Mouse (Mus musculus) ES-Bruce4 (cell line): ENCODE results near the gene Snap23. TPM values are rescaled to one million over a fixed set of nuclear protein-coding genes. Genes with fewer than 3 reads are reported as not detected.

Experiments used
- H3K27ac ChIP-seq: 2 replicates; pipeline ENCODE4 v1.5.1; 2012; ENCODE audit warnings: low read length, inconsistent platforms; ENCODE audit not compliant: insufficient read depth
- H3K27me3 ChIP-seq: 2 replicates; pipeline ENCODE4 v1.6.1; 2012; ENCODE audit warnings: mild to moderate bottlenecking, low read length, inconsistent platforms; ENCODE audit not compliant: control insufficient read depth, poor library complexity, insufficient read depth, severe bottlenecking
- H3K36me3 ChIP-seq: 2 replicates; pipeline ENCODE4 v1.6.1; 2012; ENCODE audit warnings: inconsistent platforms, mild to moderate bottlenecking, low read length, moderate library complexity; ENCODE audit not compliant: control insufficient read depth, poor library complexity, insufficient read depth, severe bottlenecking
- H3K4me1 ChIP-seq: one replicate; pipeline ENCODE4 v1.8.1; 2011; ENCODE audit warnings: low read length; ENCODE audit not compliant: control insufficient read depth, insufficient read depth
- H3K4me3 ChIP-seq: 2 replicates; pipeline ENCODE4 v1.5.1; 2011; ENCODE audit warnings: low read depth, mild to moderate bottlenecking, low read length
- H3K9ac ChIP-seq: 2 replicates; pipeline ENCODE4 v1.6.1; 2012; ENCODE audit warnings: low read depth, mild to moderate bottlenecking, inconsistent platforms; ENCODE audit not compliant: poor library complexity, severe bottlenecking
- H3K9me3 ChIP-seq: replicated peaks from 2 replicates; pipeline ENCODE4 v1.6.1; 2012; ENCODE audit warnings: mild to moderate bottlenecking, low read length, inconsistent platforms; ENCODE audit not compliant: control insufficient read depth, poor library complexity, insufficient read depth, severe bottlenecking
- CTCF ChIP-seq: IDR thresholded peaks from one replicate; pipeline ENCODE4 v1.8.1; 2011; ENCODE audit warnings: low read depth, low read length
- EP300 ChIP-seq: IDR thresholded peaks from 2 replicates; pipeline ENCODE4 v1.6.1; 2011; ENCODE audit warnings: low read depth, low read length; ENCODE audit not compliant: insufficient read depth
- POLR2A ChIP-seq: IDR thresholded peaks from one replicate; pipeline ENCODE4 v1.8.1; 2011; ENCODE audit warnings: low read length; ENCODE audit not compliant: insufficient read depth
- polyA plus RNA-seq: library from polyadenylated mRNA; stranded (reverse); fragments of >200 nt; gene quantifications from 2 replicates; pipeline ENCODE4 v1.2.4, GENCODE M21; 2011; ENCODE audit warnings: low read depth; ENCODE audit not compliant: missing spikeins, insufficient read depth, insufficient read length

The Snap23 gene
- polyA plus RNA-seq, 1 experiment: 78.0 TPM

- no peak overlapping the region for H3K27ac ChIP-seq
- no peaks in the 10 kb centered on the region for H3K9me3 ChIP-seq
- H3K9ac ChIP-seq: no peak overlapping the region
- no peaks in the 10 kb centered on the region for H3K27me3 ChIP-seq
- no peak for TF ChIP-seq POLR2A
- TF ChIP-seq CTCF: no peak
- TF ChIP-seq EP300: no peak
- no peak overlapping the region for H3K4me3 ChIP-seq
- peaks cover 12% of the 10 kb centered on the region for H3K36me3 ChIP-seq
- no peaks in the 10 kb centered on the region for H3K4me1 ChIP-seq
Measured at GRCm38 (mm10) chr2:120597734-120598133, 30.3 kb downstream of the Snap23 start.

- Histone ChIP-seq H3K9ac (no peak overlapping the region), H3K27me3 (no peaks in the 10 kb centered on the region), H3K4me3 (no peak overlapping the region), H3K27ac (no peak overlapping the region), H3K4me1 (no peaks in the 10 kb centered on the region), H3K36me3 (peaks cover 10% of the 10 kb centered on the region), H3K9me3 (no peaks in the 10 kb centered on the region)
- no peak for TF ChIP-seq CTCF
Measured at GRCm38 (mm10) chr2:120599506-120599905, 32.0 kb downstream of the Snap23 start.

- Histone ChIP-seq H3K9me3 (no peaks in the 10 kb centered on the region), H3K27ac (no peak overlapping the region), H3K27me3 (no peaks in the 10 kb centered on the region), H3K36me3 (no peaks in the 10 kb centered on the region; the same call in 1 of the 2 replicates), H3K4me1 (no peaks in the 10 kb centered on the region), H3K4me3 (no peak overlapping the region), H3K9ac (no peak overlapping the region)
- TF ChIP-seq EP300 (no peak), POLR2A (no peak), CTCF (no peak)
Measured at GRCm38 (mm10) chr2:120606021-120606690, 38.7 kb downstream of the Snap23 start.

GRCm38 (mm10) chr2:120608830-120609723 lies 41.6 kb downstream of the Snap23 start, which contains the start of the genes Haus2 and Lrrc57:
TSS of gene Haus2 (plus strand) at chr2:120609383.
TSS of gene Lrrc57 (minus strand) at chr2:120609520.
- Histone ChIP-seq H3K4me3 (peak within 1 kb of the TSS; percentile 79), H3K9ac (peak within 1 kb of the TSS; percentile 34), H3K36me3 (peaks cover 9% of the 10 kb centered on the region; the same call in 1 of the 2 replicates), H3K4me1 (no peaks in the 10 kb centered on the region), H3K27me3 (no peaks in the 10 kb centered on the region), H3K27ac (peak within 1 kb of the TSS; percentile 59; the same call in 1 of the 2 replicates), H3K9me3 (no peaks in the 10 kb centered on the region)
- TF ChIP-seq CTCF (no peak), POLR2A (peak; percentile 77), EP300 (no peak)

GRCm38 (mm10) chr2:120616279-120617163 lies 49.0 kb downstream of the Snap23 start:
- no peaks in the 10 kb centered on the region for H3K4me1 ChIP-seq
- H3K9me3 ChIP-seq: no peaks in the 10 kb centered on the region
- peaks cover 40% of the 10 kb centered on the region for H3K36me3 ChIP-seq
- H3K4me3 ChIP-seq: no peak overlapping the region
- H3K27me3 ChIP-seq: no peaks in the 10 kb centered on the region
- H3K9ac ChIP-seq: no peak overlapping the region
- TF ChIP-seq CTCF (no peak), POLR2A (no peak), EP300 (no peak)
- no peak overlapping the region for H3K27ac ChIP-seq
